Mouse (Mus musculus) lung, postnatal 0 days (tissue): Measurements from ENCODE around the gene Grin2c. TPM values are rescaled to one million over a fixed set of nuclear protein-coding genes. Genes with fewer than 3 reads are reported as not detected.

Experiments
- ATAC-seq: fragments of 200-750 bp; cut with Nextera tagmentation; 2 replicates; pipeline ENCODE4 v1.8.0; 2017; ENCODE audit warnings: moderate library complexity
- DNase-seq: peaks from one replicate; pipeline ENCODE4 v3.0.0-alpha.2; 2016; ENCODE audit warnings: low spot score
- H3K27ac ChIP-seq: fragments of 300-500 bp; sonication (generic); 2 replicates; pipeline ENCODE4 v1.5.1; 2014; ENCODE audit warnings: antibody characterized with exemption, mild to moderate bottlenecking, low read length, mixed read lengths
- H3K27me3 ChIP-seq: fragments of 300-500 bp; sonication (generic); replicated peaks from 2 replicates; pipeline ENCODE4 v1.6.1; 2014; ENCODE audit warnings: low read length, mixed read lengths; ENCODE audit not compliant: insufficient read depth
- H3K36me3 ChIP-seq: fragments of 300-500 bp; sonication (generic); 2 replicates; pipeline ENCODE4 v1.6.1; 2014; ENCODE audit warnings: low read length, mixed read lengths; ENCODE audit not compliant: insufficient read depth
- H3K4me1 ChIP-seq: fragments of 300-500 bp; sonication (generic); 2 replicates; pipeline ENCODE4 v1.6.1; 2014; ENCODE audit warnings: antibody characterized with exemption, low read depth, low read length, mixed read lengths; ENCODE audit not compliant: insufficient read depth
- H3K4me2 ChIP-seq: fragments of 300-500 bp; sonication (generic); replicated peaks from 2 replicates; pipeline ENCODE4 v1.6.1; 2014; ENCODE audit warnings: low read depth, mild to moderate bottlenecking, low read length, moderate library complexity, mixed read lengths
- H3K4me3 ChIP-seq: fragments of 300-500 bp; sonication (generic); 2 replicates; pipeline ENCODE4 v1.5.1; 2014; ENCODE audit warnings: low read depth, low read length
- H3K9ac ChIP-seq: fragments of 300-500 bp; sonication (generic); replicated peaks from 2 replicates; pipeline ENCODE4 v1.6.1; 2014; ENCODE audit warnings: low read depth, mild to moderate bottlenecking
- H3K9me3 ChIP-seq: fragments of 300-500 bp; sonication (generic); 2 replicates; pipeline ENCODE4 v1.6.1; 2016; ENCODE audit warnings: low read length, mixed read lengths
- CTCF ChIP-seq: IDR thresholded peaks from 2 replicates; pipeline ENCODE4 v1.5.1; 2016; ENCODE audit warnings: antibody characterized with exemption, mild to moderate bottlenecking
- EP300 ChIP-seq: IDR thresholded peaks from 2 replicates; pipeline ENCODE4 v1.6.1; 2016; ENCODE audit warnings: antibody characterized with exemption, mild to moderate bottlenecking, control low read depth
- WGBS: fragments of 180-500 bp; shearing (Covaris S2); extraction: QIAGEN DNeasy Blood & Tissue Kit; methylation state at CpG from one replicate; pipeline ENCODE4 v1.1.7; 2014; 5-methylcytosine and 5-hydroxymethylcytosine counted together
- polyA plus RNA-seq: library from polyadenylated mRNA; unstranded; fragments of >200 nt; fragmentation: Nextera tagmentation; extraction: Ambion mirVana; gene quantifications from 2 replicates; pipeline ENCODE4 v1.2.1, GENCODE M21; 2015

The Grin2c gene
- polyA plus RNA-seq, 1 experiment from 2014 or later = 0.11 TPM

- no peak for TF ChIP-seq CTCF
- TF ChIP-seq EP300 = no peak
- WGBS = 61% methylated on average over 14 of the region's 14 CpGs
- no peak overlapping the region for H3K4me3 ChIP-seq
- DNase-seq (no peak), ATAC-seq (peak; percentile 51)
- H3K9me3 ChIP-seq = no peaks in the 10 kb centered on the region
- no peaks in the 10 kb centered on the region for H3K27me3 ChIP-seq
- peaks cover 11% of the 10 kb centered on the region for H3K4me1 ChIP-seq
- no peak overlapping the region for H3K4me2 ChIP-seq
- H3K36me3 ChIP-seq = no peaks in the 10 kb centered on the region
- no peak overlapping the region for H3K27ac ChIP-seq
- H3K9ac ChIP-seq = no peak overlapping the region
These were observed 40.1 kb downstream of the Grin2c start for GRCm38 (mm10) chr11:115226811-115227491.

GRCm38 (mm10) chr11:115225301-115225700 is 41.7 kb downstream of the Grin2c start:
- ATAC-seq = no peak
- H3K27ac ChIP-seq = no peak overlapping the region

GRCm38 (mm10) chr11:115224889-115225288 is 42.2 kb downstream of the Grin2c start:
- no peaks in the 10 kb centered on the region for H3K27me3 ChIP-seq
- no peaks in the 10 kb centered on the region for H3K9me3 ChIP-seq
- H3K36me3 ChIP-seq = no peaks in the 10 kb centered on the region
- 0 out of 2 replicates have a peak, but pooled peaks have one; percentile 15 for ATAC-seq
- H3K9ac ChIP-seq = no peak overlapping the region
- H3K4me3 ChIP-seq = no peak overlapping the region
- DNase-seq = peak; percentile 73
- WGBS = 55% methylated on average over 8 of the region's 8 CpGs
- no peak overlapping the region for H3K27ac ChIP-seq
- TF ChIP-seq CTCF = peak; percentile 78
- TF ChIP-seq EP300 = no peak
- H3K4me2 ChIP-seq = no peak overlapping the region
- peaks cover 13% of the 10 kb centered on the region for H3K4me1 ChIP-seq

More at GRCm38 (mm10) chr11:115225301-115225700, 41.7 kb downstream of the Grin2c start:
- Histone ChIP-seq H3K9ac (no peak overlapping the region), H3K9me3 (no peaks in the 10 kb centered on the region), H3K4me1 (peaks cover 13% of the 10 kb centered on the region), H3K4me2 (no peak overlapping the region), H3K27me3 (no peaks in the 10 kb centered on the region), H3K4me3 (no peak overlapping the region), H3K36me3 (no peaks in the 10 kb centered on the region)
- TF ChIP-seq EP300 = no peak
- no peak for TF ChIP-seq CTCF
- WGBS = 88% methylated on average over 6 of the region's 6 CpGs
- no peak for DNase-seq

GRCm38 (mm10) chr11:115223877-115224276 is 43.2 kb downstream of the Grin2c start:
- Histone ChIP-seq H3K4me3 (no peak overlapping the region), H3K36me3 (no peaks in the 10 kb centered on the region), H3K4me2 (no peak overlapping the region), H3K9ac (no peak overlapping the region), H3K9me3 (no peaks in the 10 kb centered on the region), H3K27ac (no peak overlapping the region), H3K4me1 (peaks cover 22% of the 10 kb centered on the region), H3K27me3 (no peaks in the 10 kb centered on the region)
- ATAC-seq (no peak), DNase-seq (no peak)
- no peak for TF ChIP-seq EP300
- no peak for TF ChIP-seq CTCF
- WGBS = 45% methylated on average over 6 of the region's 6 CpGs

- no peak overlapping the region for H3K27ac ChIP-seq
- peaks cover 26% of the 10 kb centered on the region for H3K4me1 ChIP-seq
- TF ChIP-seq EP300 = no peak
- no peaks in the 10 kb centered on the region for H3K9me3 ChIP-seq
- H3K4me3 ChIP-seq = no peak overlapping the region
- H3K9ac ChIP-seq = no peak overlapping the region
- H3K27me3 ChIP-seq = no peaks in the 10 kb centered on the region
- DNase-seq (no peak), ATAC-seq (no peak)
- H3K36me3 ChIP-seq = no peaks in the 10 kb centered on the region
- no peak overlapping the region for H3K4me2 ChIP-seq
- WGBS = 43% methylated on average over 11 of the region's 11 CpGs
These were observed 43.6 kb downstream of the Grin2c start for GRCm38 (mm10) chr11:115223451-115223850.

- Histone ChIP-seq H3K4me3 (no peak overlapping the region), H3K4me1 (peaks cover 33% of the 10 kb centered on the region), H3K4me2 (peak overlapping the region; percentile 21; the same call in 1 of the 2 replicates), H3K9me3 (no peaks in the 10 kb centered on the region), H3K36me3 (no peaks in the 10 kb centered on the region), H3K27ac (no peak overlapping the region; the same call in 1 of the 2 replicates), H3K27me3 (no peaks in the 10 kb centered on the region), H3K9ac (no peak overlapping the region)
- TF ChIP-seq EP300 = no peak
- peak; percentile 41 for TF ChIP-seq CTCF
- peak; percentile 23; the same call in 1 of the 2 replicates for ATAC-seq
- 13% methylated on average over 5 of the region's 5 CpGs for WGBS
- peak; percentile 52 for DNase-seq
These were observed 44.5 kb downstream of the Grin2c start for GRCm38 (mm10) chr11:115222570-115222969.
